Mouse (Mus musculus) megakaryocyte progenitor cell, adult 5-6 weeks (primary cell): ENCODE results near the gene Heatr9. TPM values are rescaled to one million over a fixed set of nuclear protein-coding genes. Genes with fewer than 3 reads are reported as not detected.

Source experiments
- ATAC-seq: replicated peaks from 2 replicates; pipeline ENCODE4 v1.8.0; 2016; ENCODE audit warnings: mild to moderate bottlenecking, moderate TSS enrichment, inconsistent platforms; ENCODE audit not compliant: poor library complexity
- total RNA-seq, 2 experiments: library from RNA; stranded (forward) in 1 of 2; stranded (reverse) in 1 of 2; fragments of 157-497, 149-512 nt in 1 of 2; fragments of 200-1000 nt in 1 of 2; gene quantifications; 2 replicates each; pipeline versions ENCODE4 v1.2.3 to v1.2.4; 2015 to 2017

Gene Heatr9
- total RNA-seq, 2 experiments from 2014 or later: not detected

GRCm38 (mm10) chr11:83534143-83534542 lies 12.2 kb upstream of the Heatr9 start:
- ATAC-seq: 0 out of 2 replicates have a peak, but pooled peaks have one; percentile 16

GRCm38 (mm10) chr11:83533192-83533591 lies 11.2 kb upstream of the Heatr9 start:
- peak; percentile 13; the same call in 1 of the 2 replicates for ATAC-seq

GRCm38 (mm10) chr11:83530360-83530759 lies 8.4 kb upstream of the Heatr9 start, which contains the start of gene Ccl5:
TSS of gene Ccl5 (minus strand) at chr11:83530518.
- ATAC-seq: no peak

- no peak for ATAC-seq
Measured at GRCm38 (mm10) chr11:83529024-83529423, 7.0 kb upstream of the Heatr9 start.

DNA sequence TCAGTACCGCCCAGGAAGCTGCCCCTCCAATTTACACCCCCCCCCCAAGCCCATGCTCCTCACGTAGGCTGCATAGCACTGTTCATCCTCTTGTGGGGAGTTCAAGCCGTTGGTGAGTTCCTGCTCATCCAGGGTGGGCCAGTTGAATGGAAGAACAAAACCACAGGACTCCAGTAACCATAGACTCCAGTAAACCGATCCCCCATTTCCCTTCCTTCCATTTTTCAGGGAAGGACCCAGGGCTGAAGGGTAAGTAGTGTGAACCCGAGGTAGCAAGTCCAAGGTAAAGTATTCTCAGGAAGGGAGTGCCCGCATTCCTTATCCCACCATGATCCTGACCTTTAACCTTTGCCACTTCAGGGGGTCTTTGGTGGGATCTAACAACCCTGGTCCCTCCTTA lies 3.6 kb downstream of the Heatr9 start:
- no peak for ATAC-seq

GRCm38 (mm10) chr11:83517153-83517552 lies 4.8 kb downstream of the Heatr9 start:
- no peak for ATAC-seq

DNA sequence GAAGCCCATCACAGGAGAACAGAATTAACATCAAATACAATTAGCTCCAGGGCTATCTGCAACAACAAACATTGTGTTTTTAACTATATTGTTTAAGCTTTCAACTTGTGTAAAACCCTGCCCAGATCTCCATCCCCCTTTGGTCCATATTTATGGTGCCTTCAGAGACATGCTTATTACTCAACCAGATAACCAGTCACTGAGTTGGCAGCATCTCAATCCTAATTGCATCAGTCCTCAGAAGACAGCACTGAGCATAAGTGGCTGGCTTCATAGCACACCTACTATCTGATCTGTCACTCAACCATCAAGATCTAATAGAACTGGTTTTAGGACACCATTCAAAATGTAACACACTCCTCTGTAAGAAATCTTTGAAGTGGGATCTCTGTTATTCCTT lies 12.5 kb downstream of the Heatr9 start:
- no peak for ATAC-seq

GRCm38 (mm10) chr11:83504308-83504707 lies 17.7 kb downstream of the Heatr9 start:
- ATAC-seq: no peak

DNA sequence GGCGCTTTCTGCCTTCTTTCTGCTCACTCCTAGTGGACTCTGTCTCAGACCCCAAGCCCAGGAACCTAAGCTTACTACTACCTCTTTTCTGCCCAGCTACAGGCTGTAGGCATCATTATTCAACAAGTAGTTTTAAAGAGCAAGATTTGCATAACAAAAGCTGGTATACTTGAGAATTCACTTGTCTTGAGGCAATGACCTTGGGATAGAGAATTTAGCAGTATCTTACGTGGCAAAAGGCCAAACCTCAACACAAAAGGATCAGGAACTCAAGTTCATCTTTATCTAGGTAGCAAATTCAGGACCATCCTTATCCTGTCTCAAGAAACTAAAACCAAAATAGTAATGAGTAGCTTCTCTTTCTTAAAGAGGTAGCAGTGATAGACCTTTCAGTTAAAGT lies 26.4 kb downstream of the Heatr9 start:
- ATAC-seq: no peak

- no peak for ATAC-seq
Measured at GRCm38 (mm10) chr11:83491488-83491887, 30.5 kb downstream of the Heatr9 start.

- ATAC-seq: peak; percentile 21; the same call in 1 of the 2 replicates
Measured at GRCm38 (mm10) chr11:83473235-83474016, 48.5 kb downstream of the Heatr9 start.

- peak; percentile 98 for ATAC-seq
Measured at GRCm38 (mm10) chr11:83472324-83473234, 49.4 kb downstream of the Heatr9 start, which contains the start of gene Taf15. TSS of gene Taf15 (plus strand) at chr11:83473086.

- ATAC-seq: no peak
Measured at GRCm38 (mm10) chr11:83471766-83472165, 50.2 kb downstream of the Heatr9 start.

- ATAC-seq: no peak
Measured at GRCm38 (mm10) chr11:83468765-83469164, 53.2 kb downstream of the Heatr9 start.

GRCm38 (mm10) chr11:83467120-83467652 lies 54.8 kb downstream of the Heatr9 start:
- ATAC-seq: peak; percentile 51

DNA sequence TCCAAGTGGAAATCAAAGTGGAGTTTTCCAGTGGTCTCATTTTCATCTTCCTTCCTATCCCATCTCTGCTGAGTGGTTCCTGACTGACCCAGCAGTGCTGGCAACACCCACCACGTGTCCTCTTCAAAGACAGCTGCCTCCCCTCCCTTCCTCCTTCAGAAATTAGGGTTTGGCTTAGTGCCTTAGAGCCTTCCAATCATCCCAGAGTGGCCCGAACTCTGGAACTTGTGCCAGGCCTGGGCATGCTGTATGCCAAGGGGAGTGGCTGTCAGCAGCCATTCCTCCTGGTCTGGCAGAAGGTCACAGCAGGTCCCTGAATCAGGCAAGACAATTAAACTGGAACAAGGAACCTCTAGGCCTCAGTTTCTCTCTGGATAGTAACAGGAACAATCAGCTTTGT lies 56.0 kb downstream of the Heatr9 start:
- ATAC-seq: no peak

DNA sequence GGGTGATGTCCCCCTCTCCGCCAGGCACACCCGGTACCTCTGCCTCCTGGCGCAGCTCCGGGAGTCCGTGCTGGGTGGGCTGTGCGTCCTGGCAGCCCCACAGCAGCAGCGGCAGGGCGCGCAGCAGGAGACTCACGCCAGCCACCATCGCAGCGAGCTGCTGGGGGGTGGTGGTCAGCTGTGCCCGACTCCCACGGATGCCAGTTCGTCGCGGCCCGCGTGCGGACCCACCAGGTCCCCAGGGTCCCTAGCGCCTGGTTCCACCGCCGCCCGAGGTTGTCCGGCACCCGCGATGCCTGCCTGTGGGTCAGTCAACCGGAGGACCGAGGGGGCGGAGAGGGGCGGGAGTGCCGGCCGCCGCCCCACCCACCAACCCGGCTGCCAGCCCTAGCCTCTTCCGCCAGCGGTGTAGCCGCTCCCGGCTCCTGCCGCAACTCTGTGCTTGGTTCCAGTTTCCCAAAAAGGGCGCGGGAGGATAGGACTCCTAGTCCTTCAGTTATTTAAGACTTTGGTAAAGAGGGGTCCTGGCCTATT lies 59.2 kb downstream of the Heatr9 start, which contains the start of gene Mmp28:
Gene Mmp28, minus strand, starts transcription at position 361 of the 534 bp plus-strand sequence.
- ATAC-seq: peak; percentile 45; the same call in 1 of the 2 replicates
